Mouse (Mus musculus) embryonic fibroblast, embryonic 13.5 days (primary cell): ENCODE measurements at regions not wholly inside any gene's neighbourhood (a gene's known extent, or its start where the extent isn't known, plus 50 kb on each side); places are given as distances from the start of the nearest gene placed in this dataset.

Experiments
- CTCF ChIP-seq: IDR thresholded peaks from 2 replicates; pipeline ENCODE4 v1.5.1; 2011; ENCODE audit warnings: mild to moderate bottlenecking, control low read depth, low read length, moderate library complexity, borderline replicate concordance; ENCODE audit not compliant: insufficient read depth
- POLR2A ChIP-seq: IDR thresholded peaks from 2 replicates; pipeline ENCODE4 v1.6.1; 2011; ENCODE audit warnings: low read depth, mild to moderate bottlenecking, control low read depth, low read length, moderate library complexity

DNA sequence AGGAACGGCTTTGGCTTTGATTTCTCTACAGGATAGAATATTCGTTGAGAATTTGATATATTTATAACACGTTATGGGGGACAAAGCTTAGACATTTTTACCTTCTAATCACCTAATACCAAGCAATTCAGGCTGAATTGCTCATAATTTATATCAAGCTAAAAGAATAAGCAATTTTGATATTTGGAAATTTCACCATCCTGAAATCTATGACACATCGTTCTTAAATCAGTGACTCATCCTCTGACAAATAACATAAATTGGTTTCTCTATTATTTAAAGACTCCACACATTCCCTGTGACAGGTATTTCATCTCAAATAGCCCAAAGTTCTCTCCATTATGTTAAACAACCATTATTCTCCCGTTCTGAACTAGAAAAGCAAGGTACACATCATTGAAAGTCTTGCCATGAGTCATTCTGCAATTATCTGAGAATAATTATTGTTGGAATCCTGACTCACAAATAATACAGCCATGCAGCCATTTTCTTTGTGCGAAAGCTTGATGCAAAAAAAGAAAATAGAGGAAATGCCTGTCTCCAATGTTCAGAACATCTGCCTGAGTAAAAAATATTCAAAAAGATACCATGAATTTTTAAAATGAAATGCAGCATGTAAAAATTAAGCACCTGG lies 182.3 kb upstream of the BC052040 start:
- TF ChIP-seq CTCF (no peak), POLR2A (no peak)
